Mouse (Mus musculus) lung, adult 2 months (tissue): ENCODE data around the gene Klk1b5. TPM values are rescaled to one million over a fixed set of nuclear protein-coding genes. Genes with fewer than 3 reads are reported as not detected.
"Not testable (repeated sequence)": the region's sequence is repeated elsewhere in the genome, so short reads cannot be mapped to it uniquely, and the experiment has no call there.

Source experiments
- DNase-seq: peaks from one replicate; pipeline ENCODE4 v3.0.0; 2022
- H3K4me1 ChIP-seq: fragments of 200-500 bp; 2 replicates; pipeline ENCODE4 v1.6.1; 2011; ENCODE audit warnings: low read length; ENCODE audit not compliant: control insufficient read depth, insufficient read depth
- H3K4me3 ChIP-seq: fragments of 200-500 bp; replicated peaks from 2 replicates; pipeline ENCODE3; 2011; ENCODE audit warnings: low read depth, mild to moderate bottlenecking, control low read depth, low read length; ENCODE audit errors: extremely low read depth
- CTCF ChIP-seq: fragments of 200-500 bp; IDR thresholded peaks from 2 replicates; pipeline ENCODE4 v1.5.1; 2011; ENCODE audit warnings: mild to moderate bottlenecking, low read length, control low read depth; ENCODE audit not compliant: insufficient read depth
- POLR2A ChIP-seq: fragments of 200-500 bp; IDR thresholded peaks from 2 replicates; pipeline ENCODE4 v1.6.1; 2011; ENCODE audit warnings: low read depth, mild to moderate bottlenecking, control low read depth, low read length, borderline replicate concordance; ENCODE audit errors: extremely low read depth
- WGBS: fragments of 180-500 bp; shearing (Covaris S2); methylation state at CpG from one replicate; pipeline ENCODE4 v1.1.7; 2018; 5-methylcytosine and 5-hydroxymethylcytosine counted together
- polyA plus RNA-seq: library from polyadenylated mRNA; depleted of rRNA; stranded (reverse); fragments of >200 nt; gene quantifications from 2 replicates; pipeline ENCODE4 v1.2.3, GENCODE M21; 2012; rRNA removed

Gene Klk1b5
- polyA plus RNA-seq, result not detected in 2 replicates

- WGBS, result 76% methylated on average over 1 of the region's 1 CpGs
- no peaks in the 10 kb centered on the region for H3K4me1 ChIP-seq
- DNase-seq, result no peak
- TF ChIP-seq CTCF (no peak), POLR2A (no peak)
- H3K4me3 ChIP-seq, result no peak within 1 kb of the TSS
Observed at GRCm38 (mm10) chr7:44215645-44216044, at the start of gene Klk1b5. Klk1b5 (plus strand) TSS chr7:44215945.

- H3K4me3 ChIP-seq, result no peak overlapping the region
- 66% methylated on average over 9 of the region's 9 CpGs for WGBS
- TF ChIP-seq POLR2A (no peak), CTCF (no peak)
Observed at GRCm38 (mm10) chr7:44179299-44180045, 36.3 kb upstream of the Klk1b5 start.

DNA sequence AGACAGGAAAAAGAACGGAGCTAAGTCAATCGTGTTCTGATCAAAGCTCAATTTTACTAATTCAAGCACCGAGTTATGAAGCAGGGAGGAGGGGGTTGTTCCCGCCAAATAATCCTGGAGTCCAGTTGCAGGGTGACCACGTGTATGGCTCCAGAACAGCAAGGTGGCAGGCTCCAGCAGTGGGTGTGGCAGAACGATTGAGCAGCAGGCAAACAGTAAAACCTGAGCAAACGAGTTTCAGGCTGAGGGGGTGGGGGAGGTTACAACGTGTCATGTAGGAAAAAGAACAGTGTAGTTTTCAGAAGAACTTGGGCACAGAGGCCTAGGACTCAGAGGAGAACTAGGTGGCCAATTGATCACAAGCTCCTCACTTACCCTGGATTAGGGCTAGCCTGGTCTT lies 29.2 kb upstream of the Klk1b5 start:
- not testable (repeated sequence) for H3K4me3 ChIP-seq, DNase-seq, H3K4me1 ChIP-seq
- 49% methylated on average over 8 of the region's 8 CpGs for WGBS

More at GRCm38 (mm10) chr7:44179299-44180045, 36.3 kb upstream of the Klk1b5 start:
- no peak for DNase-seq
- no peaks in the 10 kb centered on the region for H3K4me1 ChIP-seq

DNA sequence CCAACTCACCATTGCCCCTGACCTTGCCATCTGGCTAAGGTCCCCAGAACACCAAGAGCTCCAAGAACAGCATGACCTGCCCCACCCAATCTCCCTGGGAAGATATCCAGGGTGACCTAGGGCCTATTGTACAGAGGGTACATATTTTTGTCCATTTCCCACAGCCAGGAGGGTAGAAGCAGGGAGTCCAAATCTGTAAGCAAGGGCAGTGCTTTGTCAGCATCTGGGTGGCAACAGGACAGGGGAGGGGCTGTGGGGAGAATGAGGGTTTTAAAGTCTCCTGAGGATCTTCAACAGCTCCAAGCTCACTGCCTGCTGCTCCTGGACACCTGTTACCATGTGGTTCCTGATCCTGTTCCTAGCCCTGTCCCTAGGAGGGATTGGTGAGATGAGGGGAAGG lies 27.8 kb upstream of the Klk1b5 start, which contains the start of gene Klk1b24:
TSS of gene Klk1b24 (plus strand) at position 301 of the 400 bp plus-strand sequence.
- DNase-seq, H3K4me1 ChIP-seq: not testable (repeated sequence)

DNA sequence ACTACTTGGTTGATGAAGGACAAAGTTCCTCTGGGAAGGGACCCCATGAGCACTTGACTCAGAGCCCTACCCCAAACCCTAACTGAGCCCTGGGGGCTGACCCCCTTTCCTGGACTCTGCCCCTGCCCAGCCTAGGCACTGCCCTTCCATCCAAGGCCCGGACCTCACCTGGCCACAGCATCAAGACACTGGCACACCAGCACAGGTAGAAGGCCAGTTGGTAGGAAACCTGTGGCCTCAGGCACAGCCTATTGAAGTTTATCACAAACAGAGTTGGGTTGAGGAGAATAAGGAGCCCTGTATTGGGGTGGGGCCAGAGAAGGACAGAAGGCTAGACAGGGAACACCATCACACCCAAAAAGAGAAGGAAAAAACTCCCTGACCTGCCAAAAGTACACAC lies 22.3 kb upstream of the Klk1b5 start:
- 79% methylated on average over 1 of the region's 1 CpGs for WGBS
- not testable (repeated sequence) for H3K4me1 ChIP-seq, H3K4me3 ChIP-seq, DNase-seq

More for the DNA sequence above, 27.8 kb upstream of the Klk1b5 start, which contains the start of gene Klk1b24:
- not testable (repeated sequence) for H3K4me3 ChIP-seq

DNA sequence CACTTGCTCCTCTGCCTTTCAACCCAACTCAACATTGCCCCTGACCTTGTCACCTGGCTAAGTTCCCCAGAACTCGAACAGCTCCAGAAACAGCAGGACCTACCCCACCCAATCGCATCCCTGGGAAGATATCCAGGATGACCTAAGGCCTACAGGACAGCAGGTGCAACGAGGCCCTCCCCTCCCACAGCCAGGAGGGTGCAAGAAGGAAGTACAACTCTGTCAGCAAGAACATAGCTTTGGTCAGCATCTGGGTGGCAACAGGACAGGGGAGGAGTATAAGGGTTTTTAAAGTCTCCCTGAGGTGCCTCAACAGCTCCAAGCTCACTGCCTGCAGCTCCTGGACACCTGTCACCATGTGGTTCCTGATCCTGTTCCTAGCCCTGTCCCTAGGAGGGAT lies 17.9 kb upstream of the Klk1b5 start, which contains the start of gene Klk1b3:
TSS of gene Klk1b3 (plus strand) at position 301 of the 400 bp plus-strand sequence.
- TF ChIP-seq CTCF (no peak), POLR2A (no peak)
- no peak for DNase-seq
- Histone ChIP-seq H3K4me3 (no peak within 1 kb of the TSS), H3K4me1 (no peaks in the 10 kb centered on the region)
- 46% methylated on average over 3 of the region's 3 CpGs for WGBS

GRCm38 (mm10) chr7:44207135-44207534 lies 8.6 kb upstream of the Klk1b5 start, which contains the start of gene Klk1b4:
Klk1b4 (plus strand) TSS chr7:44207435.
- WGBS, result 34% methylated on average over 3 of the region's 3 CpGs
- not testable (repeated sequence) for DNase-seq, H3K4me1 ChIP-seq, H3K4me3 ChIP-seq

- DNase-seq, result no peak
- TF ChIP-seq POLR2A (no peak), CTCF (no peak)
- H3K4me1 ChIP-seq, result no peaks in the 10 kb centered on the region
- H3K4me3 ChIP-seq, result no peak overlapping the region
- WGBS, result 71% methylated on average over 3 of the region's 3 CpGs
Observed at GRCm38 (mm10) chr7:44208307-44208706, 7.4 kb upstream of the Klk1b5 start.

GRCm38 (mm10) chr7:44221601-44222000 lies 5.9 kb downstream of the Klk1b5 start:
- DNase-seq, H3K4me1 ChIP-seq, H3K4me3 ChIP-seq: not testable (repeated sequence)
- 71% methylated on average over 9 of the region's 10 CpGs for WGBS

- 66% methylated on average over 6 of the region's 6 CpGs for WGBS
- not testable (repeated sequence) for H3K4me1 ChIP-seq, DNase-seq, H3K4me3 ChIP-seq
Observed at GRCm38 (mm10) chr7:44222335-44222734, 6.6 kb downstream of the Klk1b5 start.

DNA sequence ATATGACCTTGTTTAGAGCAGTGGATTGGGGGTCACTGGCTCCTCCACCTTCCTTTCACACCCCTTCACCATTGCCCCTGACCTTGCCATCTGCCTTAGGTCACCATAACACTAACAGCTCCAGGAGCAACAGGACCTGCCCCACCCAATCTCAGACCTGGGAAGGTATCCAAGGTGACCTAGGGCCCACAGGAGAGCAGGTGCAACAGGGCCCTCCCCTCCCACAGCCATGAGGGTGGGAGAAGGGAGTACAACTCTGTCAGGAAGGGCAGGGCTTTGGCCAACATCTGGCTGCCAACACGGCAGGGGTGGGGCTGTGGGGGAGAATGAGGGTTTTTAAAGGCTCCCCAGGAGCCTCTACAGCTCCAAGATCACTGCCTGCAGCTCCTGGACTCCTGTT lies 9.3 kb downstream of the Klk1b5 start, which contains the start of gene Klk1:
TSS of gene Klk1 (plus strand) at position 285 of the 400 bp plus-strand sequence.
- 35% methylated on average over 1 of the region's 1 CpGs for WGBS
- Histone ChIP-seq H3K4me3 (no peak within 1 kb of the TSS), H3K4me1 (no peaks in the 10 kb centered on the region)
- DNase-seq, result no peak
- TF ChIP-seq POLR2A, result no peak
- TF ChIP-seq CTCF, result no peak
